Mouse (Mus musculus): Measurements from ENCODE around the gene Podxl2. TPM values are rescaled to one million over a fixed set of nuclear protein-coding genes. Genes with fewer than 3 reads are reported as not detected.
A peak's percentile ranks its signal among the peaks of the same experiment; 100 is the strongest.

The Podxl2 gene
- total RNA-seq, 2 experiments from 2014 or later, result 63.1 to 63.5 TPM

DNA sequence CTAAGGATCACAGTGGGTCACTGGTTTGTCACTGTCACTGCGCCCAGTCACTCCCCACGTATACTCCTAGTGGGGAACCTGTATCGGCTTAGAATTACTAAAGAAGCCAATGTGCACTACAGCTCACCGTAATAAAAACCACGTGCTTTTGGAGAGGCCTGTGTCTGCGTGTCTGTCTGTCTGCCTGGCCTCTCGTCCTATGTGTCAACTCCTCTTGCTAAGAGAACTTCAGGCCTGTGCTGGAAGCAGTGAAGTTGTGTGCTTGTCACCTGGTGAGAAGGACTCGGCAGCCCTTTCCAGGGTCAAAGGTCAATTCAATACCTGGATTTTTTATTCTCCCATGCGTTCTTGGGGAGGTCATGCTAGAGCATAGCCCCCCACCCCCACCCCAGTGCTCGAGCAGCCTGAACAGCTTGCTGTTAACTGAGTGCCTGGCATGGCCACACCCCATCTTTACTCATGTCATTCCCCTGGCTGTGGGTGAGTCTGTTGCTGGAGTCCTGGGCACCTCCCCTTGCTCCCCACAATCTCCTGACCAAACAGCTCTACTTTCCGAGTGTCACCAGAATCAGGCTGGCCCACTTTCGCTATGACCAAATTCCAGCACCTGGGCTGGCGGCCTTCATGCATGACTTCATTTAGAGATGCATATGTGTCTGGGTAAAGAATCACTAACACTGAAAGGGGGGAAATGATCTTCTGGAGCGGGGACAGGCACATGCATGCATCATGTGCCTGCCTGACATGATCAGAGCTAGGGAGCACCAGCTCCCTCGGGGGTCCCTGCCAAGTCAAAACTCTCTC lies 46.4 kb downstream of the Podxl2 start:
- DNase-seq (ENCODE audit: low spot score), result no peak

DNA sequence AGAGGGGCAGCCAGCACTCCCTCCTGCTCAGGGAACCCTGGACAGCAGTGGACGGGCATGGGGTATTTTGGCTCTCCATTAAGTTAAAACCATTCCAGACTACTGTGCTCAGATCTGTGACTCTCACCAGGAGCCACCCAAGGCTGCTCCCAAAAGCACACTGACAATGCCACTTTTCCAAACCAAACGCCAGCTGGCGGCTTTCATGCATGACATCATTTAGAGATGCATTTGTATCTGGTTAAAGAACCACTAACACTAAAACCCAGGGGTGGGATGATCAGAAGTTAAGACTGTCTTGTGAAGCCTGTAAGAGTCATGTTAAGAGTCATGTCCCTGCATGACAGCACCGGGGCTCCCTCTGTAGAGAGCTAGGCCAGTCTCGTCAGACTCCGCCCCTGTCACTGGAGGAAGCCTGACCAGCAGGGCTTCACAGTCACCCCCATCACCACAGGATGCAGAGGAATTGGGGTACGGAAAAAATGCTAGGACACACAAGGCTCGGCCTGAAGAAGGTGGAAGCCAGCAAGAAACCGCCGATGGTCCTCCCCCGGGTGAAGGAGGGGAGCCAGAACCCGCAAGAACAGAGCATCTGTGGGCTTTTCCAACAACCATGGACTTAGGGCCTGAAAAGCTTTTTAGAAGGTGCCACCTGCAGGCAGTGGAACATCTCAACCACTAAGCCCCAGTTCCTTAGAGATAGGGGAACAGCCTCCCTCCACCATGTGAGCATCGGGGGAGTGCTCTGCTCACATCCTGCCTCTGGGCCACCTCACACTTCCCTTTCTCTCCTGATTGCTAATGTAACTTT lies 47.2 kb downstream of the Podxl2 start:
- no peak for DNase-seq (ENCODE audit: low spot score)

- no peak for DNase-seq (ENCODE audit: low spot score)
Observed at GRCm38 (mm10) chr6:88826965-88827364, 47.9 kb downstream of the Podxl2 start.

DNA sequence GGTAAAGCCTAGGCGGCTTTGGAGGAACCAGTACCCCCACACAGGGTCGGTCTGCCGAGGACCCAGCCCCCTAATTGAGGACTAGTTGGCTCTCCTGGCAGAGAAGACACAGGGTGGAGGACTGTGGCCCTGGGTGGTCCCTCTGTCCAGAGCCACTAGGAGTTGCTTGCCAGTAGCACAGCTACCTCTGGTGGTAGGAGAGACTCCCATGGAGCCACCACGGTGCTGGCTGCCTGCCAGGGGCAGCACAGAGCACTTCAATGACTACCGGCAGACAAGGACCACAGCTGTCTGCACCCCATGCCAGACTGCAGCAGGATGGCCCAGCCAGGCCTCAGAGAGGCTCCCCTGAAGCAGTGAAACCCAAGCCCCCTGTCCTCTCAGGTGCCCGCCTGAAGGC lies 48.3 kb downstream of the Podxl2 start:
- peak; percentile 61 for DNase-seq (ENCODE audit: low spot score)

GRCm38 (mm10) chr6:88826088-88826487 lies 48.8 kb downstream of the Podxl2 start:
- no peak for DNase-seq (ENCODE audit: low spot score)

DNA sequence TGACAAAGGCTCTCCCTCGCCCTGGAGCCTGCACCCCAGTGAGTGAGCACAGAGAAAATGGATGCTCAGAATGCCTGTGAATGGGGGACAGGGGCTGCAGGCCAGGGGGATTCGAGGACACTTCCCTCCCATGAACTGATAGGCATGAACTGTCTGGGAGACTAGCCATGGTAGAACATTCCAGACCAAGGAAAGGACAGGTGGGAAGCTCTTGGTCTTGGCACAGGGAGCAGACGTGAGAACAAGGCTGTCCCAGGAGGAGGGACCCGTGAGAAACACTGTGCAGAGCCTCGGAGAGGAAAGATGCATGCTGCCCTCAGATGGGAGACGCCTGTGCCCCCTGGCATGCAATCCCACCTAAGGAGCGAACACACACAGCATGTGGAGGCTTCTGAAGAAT lies 50.7 kb downstream of the Podxl2 start:
- no peak for DNase-seq (ENCODE audit: low spot score)

DNA sequence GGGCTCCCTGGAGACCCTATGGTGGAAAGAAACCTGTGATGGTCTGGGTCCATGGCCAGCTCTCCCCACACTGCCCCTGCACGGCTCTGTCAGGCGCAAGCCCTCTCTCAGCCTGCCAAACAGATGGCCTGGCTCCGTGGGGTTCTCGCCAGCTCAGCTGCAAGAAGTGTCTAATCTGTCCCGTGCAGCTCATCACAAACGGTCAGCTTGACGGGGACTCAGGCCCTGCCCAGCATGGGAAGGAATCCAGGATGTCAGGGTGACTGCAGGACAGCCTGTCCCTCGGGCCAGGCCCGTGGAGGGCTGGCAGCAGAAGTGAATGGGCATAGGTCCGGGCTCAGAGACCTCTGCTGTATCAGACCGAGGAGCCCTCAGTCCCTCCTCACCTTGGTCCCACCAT lies 52.9 kb downstream of the Podxl2 start:
- peak; percentile 72 for DNase-seq (ENCODE audit: low spot score)

GRCm38 (mm10) chr6:88821294-88821693 lies 53.5 kb downstream of the Podxl2 start:
- no peak for DNase-seq (ENCODE audit: low spot score)

- DNase-seq (ENCODE audit: low spot score), result no peak
Observed at GRCm38 (mm10) chr6:88820853-88821252, 54.0 kb downstream of the Podxl2 start.

GRCm38 (mm10) chr6:88816913-88817312 lies 57.9 kb downstream of the Podxl2 start:
- DNase-seq (ENCODE audit: low spot score), result no peak

- DNase-seq (ENCODE audit: low spot score), result no peak
Observed at GRCm38 (mm10) chr6:88815489-88815888, 59.4 kb downstream of the Podxl2 start.

GRCm38 (mm10) chr6:88815036-88815435 lies 59.8 kb downstream of the Podxl2 start:
- DNase-seq (ENCODE audit: low spot score), result no peak

DNA sequence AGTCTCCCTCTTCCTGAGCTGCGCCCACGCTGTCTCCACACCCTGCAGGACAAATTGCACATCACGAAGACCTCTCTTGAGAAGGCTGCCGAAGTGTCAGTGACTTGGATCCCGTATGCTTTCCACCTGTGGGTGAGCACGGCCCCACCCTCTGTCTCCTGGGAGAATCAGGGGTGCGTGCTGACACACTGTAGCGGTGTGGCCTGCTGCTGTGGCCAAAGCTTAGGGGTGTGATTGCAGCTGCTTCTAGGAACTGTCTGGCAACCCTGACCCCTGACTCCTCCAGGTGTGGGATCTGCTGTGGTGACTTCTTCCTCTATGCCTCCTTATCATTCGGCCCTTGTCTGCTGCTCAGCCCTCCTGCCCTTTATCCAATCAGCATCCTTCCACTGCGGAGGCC lies 61.0 kb downstream of the Podxl2 start:
- no peak for DNase-seq (ENCODE audit: low spot score)

DNA sequence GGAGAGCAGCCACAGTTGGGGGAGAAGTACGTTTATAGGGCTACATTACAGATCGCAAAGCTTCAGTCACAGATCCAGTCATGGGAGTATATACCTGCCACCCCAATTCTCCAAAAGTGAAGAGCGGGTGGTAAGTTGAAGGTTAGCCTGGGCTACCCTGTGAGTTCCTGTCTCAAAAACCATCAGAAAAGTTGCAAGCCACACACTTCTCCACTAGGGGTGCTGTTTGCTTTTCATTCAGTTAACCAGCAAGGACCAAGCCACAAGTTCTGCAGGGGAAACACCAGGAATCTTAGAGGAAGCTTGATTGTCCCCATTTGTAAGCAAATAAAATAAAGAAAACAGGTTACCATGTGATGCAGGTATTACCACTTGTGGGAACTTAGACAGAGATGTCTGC lies 62.0 kb downstream of the Podxl2 start:
- DNase-seq (ENCODE audit: low spot score), result peak; percentile 50

GRCm38 (mm10) chr6:88811880-88812400 lies 62.9 kb downstream of the Podxl2 start:
- DNase-seq (ENCODE audit: low spot score), result no peak

DNA sequence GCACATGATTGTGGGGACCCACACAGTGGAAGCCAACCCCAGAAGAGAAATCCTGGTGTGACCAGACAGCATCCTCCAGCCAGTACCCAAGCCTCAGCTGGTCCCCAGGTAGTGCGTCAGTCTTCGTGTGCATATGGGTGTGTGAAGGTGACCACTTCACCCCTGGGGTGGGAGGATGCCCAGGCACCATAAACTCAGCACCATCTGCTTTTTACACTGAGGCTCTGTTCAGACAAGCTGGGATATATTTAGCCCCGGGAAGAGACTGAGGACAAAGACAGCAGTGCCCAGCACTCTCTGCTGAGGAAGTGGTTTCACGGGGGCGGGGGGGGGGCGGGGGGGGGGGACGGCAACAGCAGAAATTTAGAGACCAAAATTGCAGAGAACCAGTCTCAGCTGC lies 63.4 kb downstream of the Podxl2 start:
- DNase-seq (ENCODE audit: low spot score), result no peak

DNA sequence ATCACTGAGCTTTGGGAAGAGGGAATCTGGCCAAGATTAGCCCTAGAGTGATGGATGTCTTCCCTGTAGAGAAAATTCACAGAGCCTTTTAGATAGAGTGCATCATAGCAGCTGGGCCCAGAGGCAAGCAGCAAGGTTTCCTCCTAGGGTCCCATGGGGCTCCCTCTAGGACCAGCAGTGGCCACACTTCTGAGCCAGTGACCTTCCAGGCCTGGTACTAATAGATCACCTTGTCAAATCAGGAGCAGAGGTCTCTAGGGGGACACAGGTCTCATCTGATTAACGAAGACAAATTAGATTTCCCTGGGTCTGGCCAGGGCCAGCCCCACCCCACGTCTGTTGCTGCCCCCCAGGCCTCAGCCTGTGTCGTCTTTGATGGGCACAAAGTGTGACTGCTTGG lies 64.6 kb downstream of the Podxl2 start:
- no peak for DNase-seq (ENCODE audit: low spot score)

GRCm38 (mm10) chr6:88809091-88810037 lies 65.5 kb downstream of the Podxl2 start:
- no peak for DNase-seq (ENCODE audit: low spot score)

DNA sequence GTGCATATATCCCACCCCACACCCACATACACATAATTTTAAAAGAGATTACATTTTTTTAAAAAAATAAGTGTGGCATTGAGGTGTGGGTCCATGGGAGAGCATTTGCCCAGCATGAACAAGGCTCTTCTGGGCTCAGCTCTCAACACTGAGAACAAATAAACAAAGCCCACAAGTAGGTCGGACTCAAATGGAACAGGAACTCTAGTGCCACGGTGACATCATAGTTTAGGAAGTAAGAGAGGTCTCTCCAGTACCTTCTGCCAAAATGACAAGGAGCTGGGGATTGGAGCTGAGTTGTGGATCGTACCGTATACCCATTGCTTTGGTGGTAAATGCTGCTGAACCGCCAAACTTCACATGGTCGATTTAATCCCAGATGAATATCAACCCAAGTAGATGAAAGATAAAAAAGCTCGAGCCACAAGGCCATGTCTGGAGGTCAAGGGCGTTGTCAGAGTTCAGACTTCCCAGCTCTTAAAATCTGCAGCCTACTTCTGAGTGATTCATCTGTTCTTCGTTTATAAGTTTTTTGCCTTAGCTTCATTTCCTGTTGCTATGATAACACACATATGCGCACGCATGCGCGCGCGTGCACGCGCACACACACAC lies 69.8 kb downstream of the Podxl2 start:
- no peak for DNase-seq (ENCODE audit: low spot score)

DNA sequence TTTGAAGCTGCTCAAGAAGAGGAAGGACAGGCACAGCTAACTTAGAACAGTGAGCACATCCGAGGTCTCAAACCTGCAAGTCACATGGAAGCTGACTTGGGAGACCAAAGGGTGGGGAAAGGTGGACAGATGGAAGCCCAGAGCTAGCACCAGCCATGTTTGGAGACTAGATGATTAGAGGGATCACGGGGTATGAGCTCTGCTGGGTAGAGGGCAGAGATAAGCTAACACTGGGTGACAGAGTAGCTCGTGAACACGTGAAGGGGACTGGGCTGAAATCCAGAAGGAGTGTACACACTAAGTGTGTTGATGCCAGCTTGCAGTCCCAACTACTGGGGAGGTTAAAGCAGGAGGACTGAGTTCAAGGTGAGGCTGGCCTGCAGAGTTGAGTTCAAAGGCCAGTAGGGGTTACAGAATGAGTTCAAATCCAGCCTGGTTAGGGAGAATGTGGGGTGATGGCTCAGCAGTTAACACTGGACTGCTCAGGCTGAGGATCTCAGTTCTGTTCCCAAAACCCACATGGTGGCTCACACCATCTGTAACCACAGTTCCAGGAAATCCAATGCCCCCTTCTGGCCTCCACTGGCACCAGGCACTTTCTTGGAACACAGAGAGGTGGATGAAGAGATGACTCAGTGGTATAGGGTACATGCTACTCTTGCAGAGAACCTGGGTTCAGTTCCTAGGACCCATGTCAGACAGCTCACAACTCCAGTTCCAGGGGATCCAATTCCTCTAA lies 70.7 kb downstream of the Podxl2 start:
- DNase-seq (ENCODE audit: low spot score), result no peak

All from gastrocnemius, adult 18-20 months (tissue).